Mouse (Mus musculus): ENCODE data around the gene S1pr3.

Gene S1pr3

DNA sequence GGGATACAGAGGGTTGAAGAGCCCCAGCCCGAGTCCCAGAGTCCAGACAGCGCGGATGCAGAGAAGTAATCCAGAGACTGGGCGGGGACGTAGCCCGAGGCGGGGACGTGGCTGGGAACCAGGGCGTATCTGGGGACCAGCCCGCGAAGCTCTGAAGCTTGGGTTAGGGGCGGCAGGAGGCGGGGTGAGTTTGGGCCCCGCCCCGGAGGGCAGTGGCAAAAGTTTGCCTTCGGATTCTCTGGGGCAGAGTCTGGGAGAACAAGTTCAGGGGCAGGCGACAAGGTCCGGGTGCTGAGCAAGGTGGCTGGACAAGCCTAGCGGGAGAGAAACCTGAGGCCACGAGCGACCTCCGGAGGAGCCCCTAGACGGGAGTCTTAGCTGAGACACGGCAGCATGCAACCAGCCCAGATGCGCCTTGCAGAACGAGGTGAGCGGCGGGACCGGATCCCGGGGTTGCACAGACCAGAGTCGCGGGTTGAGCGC is at the start of gene S1pr3:
Gene S1pr3 (plus strand): TSS at position 121 of the 483 bp plus-strand sequence.
- no peak for DNase-seq

DNA sequence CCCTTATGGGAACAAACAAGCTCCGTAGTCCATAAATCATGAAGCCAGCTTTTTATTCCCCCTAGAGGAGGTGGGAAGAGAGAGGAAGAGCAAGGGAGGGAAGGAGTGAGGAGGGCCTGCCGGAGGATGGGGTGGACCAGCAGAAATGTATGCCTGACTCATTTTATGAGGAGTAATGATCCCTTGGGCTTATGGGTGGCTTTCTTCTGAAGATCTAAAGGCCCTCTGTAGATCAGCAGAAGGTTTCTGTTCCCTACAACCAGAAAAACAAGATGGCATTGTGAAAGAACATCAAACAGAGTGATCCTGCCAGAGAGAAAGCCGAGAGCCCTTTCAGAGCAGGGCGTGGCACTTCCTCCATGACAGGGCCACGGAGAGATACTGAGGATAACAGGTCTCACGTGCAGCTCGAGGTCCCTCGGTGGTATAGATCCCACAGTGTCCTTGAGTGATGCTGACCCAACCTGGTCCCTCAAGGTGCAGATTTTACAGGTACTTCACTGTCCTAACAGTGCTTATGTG is 47.9 kb upstream of the S1pr3 start:
- no peak for DNase-seq

DNA sequence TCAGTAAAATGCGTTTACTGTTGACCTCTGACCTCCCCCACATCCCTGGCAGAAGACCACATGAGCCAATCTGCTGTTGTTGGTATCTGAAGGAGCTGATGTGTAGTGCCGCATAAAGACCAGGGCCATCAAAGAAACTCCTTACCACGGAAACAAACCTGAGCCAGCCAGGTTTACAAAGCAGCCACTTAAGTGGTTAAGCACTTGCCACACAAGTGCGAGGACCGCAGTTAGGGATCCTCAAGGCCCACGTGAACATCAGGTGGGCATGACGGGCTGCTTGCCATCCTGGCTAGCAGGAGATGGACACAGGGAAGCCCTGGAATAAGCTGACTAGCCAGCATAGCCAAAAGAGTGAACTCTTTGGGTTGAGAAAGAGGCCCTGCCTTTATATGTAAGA is 45.0 kb upstream of the S1pr3 start:
- no peak for DNase-seq

- no peak for DNase-seq
Measured at GRCm38 (mm10) chr13:51363985-51364384, 44.5 kb upstream of the S1pr3 start.

GRCm38 (mm10) chr13:51365191-51365590 is 43.2 kb upstream of the S1pr3 start:
- no peak for DNase-seq

DNA sequence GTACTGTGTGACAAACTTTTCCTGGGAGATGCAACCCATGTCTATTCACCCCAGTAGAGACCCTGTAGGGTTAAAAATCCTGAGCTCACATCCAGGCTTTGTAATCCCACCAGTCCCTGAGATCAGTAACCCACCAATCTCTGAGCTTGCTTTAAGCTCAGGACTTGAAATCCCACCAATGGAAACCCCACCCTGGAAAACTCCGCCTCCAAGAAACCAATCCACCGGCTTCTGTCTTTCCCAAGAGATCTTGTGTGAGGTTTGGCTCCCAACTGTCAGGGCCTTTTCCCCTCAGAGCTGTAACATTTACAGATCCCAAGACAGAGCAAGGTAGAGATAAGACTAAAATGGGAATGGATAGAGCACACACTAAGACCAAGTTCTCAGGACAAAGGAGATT is 40.1 kb upstream of the S1pr3 start:
- DNase-seq, result no peak

DNA sequence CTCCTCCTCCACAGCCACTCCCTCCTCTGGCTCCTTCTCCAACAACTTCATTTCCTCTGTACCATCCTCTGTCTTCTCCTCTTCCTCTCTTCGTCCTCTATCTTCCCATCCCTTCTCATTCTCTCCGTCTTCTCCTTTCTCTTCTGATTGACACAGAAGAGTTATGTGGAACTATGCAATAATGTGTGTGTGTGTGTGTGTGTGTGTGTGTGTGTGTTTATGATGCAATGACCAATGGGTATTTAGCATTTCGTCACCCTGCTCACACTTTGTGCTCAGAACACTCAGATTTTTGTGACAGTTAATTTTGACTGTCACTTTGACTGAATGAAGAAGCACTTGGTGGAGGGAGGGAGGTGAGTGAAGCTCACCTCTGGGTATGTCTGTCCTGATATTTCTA is 39.1 kb upstream of the S1pr3 start:
- no peak for DNase-seq

- no peak for DNase-seq
Measured at GRCm38 (mm10) chr13:51373086-51373485, 35.4 kb upstream of the S1pr3 start.

DNA sequence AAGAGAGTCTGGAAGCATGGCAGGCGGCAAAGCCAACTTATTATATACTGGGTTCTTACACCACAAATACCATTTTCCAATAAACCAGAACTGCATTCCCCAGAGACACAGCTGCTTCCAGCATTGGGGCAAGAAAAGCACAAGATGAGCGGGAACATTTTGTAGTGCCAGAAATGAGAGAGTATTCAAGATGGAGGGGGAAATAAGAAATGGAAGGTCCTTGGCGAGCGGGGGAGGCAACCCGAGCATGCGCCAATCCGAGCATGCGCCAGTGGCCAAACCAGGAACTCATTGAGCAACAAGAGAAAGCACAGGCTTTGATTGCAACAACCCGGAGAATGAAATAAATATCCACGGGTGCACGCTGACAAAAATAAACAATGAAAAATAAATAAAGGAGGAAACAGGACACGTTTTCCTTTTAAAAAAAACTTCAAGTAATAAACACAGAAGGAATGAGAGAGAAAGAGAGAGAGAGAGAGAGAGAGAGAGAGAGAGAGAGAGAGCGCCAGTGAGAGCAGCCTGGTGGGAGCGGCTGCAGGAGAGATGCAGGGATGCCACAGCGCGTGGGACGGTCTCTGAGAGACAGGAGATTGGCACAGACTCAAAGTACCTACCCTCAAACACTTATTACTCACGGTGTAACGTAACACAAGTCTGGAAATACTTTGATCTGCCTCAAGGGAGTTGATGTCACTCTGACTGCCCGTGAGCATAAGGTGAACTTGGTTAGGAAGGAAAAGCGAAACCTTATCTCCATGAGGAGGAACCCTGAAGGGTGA is 34.2 kb upstream of the S1pr3 start:
- DNase-seq, result no peak

GRCm38 (mm10) chr13:51378126-51378525 is 30.3 kb upstream of the S1pr3 start:
- no peak for DNase-seq

DNA sequence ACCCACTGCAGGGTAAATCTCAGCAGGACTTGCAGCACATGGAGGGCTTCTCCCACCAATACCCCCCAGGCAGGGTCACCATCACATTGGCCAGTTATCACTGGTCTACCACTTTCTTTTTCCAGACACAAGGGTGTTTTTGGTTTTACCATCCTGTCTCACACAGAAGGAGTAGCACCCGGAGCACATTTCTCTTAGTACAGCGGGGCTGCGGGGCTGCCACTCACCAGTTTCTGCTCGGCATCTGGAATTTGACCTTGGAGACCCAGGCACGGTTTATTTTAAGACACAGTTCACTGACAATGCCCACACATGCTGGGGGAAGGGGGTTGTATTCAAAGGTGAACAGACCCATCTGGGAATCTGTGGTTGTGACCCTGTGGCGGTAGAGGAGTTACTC is 28.8 kb upstream of the S1pr3 start:
- DNase-seq, result no peak

GRCm38 (mm10) chr13:51381498-51381897 is 26.9 kb upstream of the S1pr3 start:
- no peak for DNase-seq

DNA sequence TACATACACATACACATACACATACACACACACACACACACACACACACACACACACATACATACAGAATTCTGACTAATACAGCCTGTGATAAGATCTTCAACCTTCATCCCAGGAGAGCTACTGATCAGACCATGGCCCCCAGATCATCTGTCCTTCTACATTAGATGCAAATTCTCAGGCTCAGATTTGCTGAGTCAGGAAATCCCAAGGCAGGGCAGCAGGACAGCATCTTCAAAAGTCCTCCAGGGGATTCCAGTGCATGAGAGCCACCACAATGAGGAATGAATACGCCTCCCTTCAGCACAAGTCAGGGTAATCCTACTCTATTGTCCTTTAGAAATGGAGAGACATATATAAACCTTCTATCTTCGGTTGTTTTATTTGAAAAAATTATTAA is 23.5 kb upstream of the S1pr3 start:
- DNase-seq, result no peak

DNA sequence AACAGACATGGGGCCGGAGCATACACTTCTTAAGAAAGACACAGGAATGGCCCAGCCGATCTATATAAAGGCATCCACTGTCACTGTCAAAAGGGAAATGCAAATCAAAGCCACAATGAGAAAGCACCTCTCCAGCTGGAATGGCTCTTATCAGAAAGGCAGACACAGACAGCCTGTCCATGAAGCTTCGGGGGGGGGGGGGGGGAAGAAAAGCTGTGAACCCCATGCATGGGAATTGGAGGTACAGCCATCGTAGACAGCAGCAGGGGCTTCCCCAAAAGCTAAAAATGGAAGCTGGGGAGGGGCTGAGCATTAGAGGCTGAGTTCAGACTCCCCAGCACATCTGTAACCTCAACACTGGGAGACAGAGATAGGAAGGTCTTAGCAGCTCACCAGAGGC is 20.5 kb upstream of the S1pr3 start:
- no peak for DNase-seq

- no peak for DNase-seq
Measured at GRCm38 (mm10) chr13:51390398-51390797, 18.0 kb upstream of the S1pr3 start.

DNA sequence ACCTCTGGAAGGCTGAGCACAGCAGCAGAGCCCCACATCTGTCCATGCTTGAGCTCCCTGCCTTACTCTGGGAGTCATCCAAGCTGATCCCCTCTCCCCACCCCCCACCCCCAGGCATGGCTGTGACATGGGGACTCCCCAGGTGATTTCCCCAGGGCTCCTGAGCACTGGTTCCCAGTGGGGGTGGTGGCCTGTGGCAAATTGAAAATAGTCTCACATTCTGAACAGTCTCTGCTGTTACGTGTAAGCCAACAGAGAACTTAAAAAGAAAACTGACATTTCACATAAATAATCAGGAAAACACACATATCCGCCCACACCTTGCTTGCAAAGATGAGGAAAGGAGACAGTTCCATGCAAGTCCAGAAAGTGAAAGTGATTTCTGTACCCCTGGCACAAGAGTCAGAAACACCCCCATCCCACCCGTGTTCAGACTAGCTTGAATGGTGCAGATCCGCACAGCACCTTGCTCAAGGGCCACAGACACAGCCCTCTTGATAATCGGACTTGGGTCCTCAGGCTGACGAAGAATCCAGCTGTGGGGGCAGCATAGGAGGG is 17.0 kb upstream of the S1pr3 start:
- DNase-seq, result no peak

DNA sequence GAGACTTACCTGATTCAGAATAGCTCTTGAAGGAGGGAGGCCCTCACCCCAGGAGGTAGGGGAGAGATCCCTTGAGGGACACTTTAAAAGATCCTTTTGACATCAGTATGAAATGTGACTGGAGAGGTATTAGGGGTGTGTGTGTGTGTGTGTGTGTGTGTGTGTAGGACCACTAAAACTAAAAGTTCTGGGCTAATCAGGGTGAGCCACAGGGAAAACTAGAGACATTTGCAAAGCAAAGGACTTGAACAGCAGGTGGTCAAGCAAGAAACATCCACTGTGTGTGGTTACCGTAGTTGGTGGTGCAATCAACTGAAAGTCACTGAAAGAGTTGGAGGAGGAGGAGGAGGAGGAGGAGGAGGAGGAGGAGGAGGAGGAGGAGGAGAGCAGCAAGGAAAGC is 16.2 kb upstream of the S1pr3 start:
- no peak for DNase-seq

- DNase-seq, result no peak
Measured at GRCm38 (mm10) chr13:51397861-51398260, 10.6 kb upstream of the S1pr3 start.

DNA sequence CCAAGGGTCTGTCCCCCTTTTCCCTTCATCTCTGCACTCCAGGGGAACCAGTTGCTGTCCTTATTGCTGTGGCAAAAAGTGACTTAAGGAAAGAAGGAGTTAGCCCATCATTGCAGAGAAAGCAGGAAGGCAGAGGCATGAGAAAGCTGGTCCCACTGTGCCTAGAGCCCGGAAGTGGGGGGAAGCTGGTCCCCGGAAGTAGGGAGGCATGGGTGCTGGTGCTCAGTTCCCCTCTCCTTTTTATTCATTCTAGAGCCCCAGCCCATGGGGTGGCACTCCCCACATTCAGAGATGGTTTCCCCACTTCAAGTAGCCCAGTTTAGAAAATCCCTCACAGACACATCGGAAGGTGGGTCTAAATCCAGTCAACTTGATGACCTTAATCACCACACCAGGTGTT is 8.9 kb upstream of the S1pr3 start:
- DNase-seq, result no peak

DNA sequence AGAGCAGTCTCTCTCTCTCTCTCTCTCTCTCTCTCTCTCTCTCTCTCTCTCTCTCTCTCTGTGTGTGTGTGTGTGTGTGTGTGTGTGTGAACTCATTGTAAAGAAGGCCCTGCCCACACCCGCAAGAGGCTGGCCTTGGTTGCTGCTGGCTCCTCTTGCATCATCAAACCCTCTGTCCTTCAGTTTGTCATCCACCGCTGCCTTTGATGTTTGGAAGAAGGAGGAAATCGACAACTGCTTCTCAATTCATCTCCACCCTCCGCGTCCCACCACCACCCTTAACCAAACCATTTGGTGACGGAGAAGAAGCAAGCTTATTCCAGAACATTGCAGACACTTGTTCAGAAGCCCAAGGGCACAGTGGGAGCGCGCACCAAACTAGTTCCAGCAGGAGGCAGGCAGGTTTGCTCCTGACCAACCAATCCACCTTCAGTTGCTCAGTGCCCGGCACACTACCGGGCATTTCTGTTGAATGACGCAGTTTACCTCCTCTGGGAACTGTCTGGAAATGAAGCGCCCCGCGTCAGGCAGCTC is 8.2 kb upstream of the S1pr3 start:
- DNase-seq, result no peak

GRCm38 (mm10) chr13:51400736-51401501 is 7.5 kb upstream of the S1pr3 start:
- no peak for DNase-seq

GRCm38 (mm10) chr13:51404566-51404965 is 3.9 kb upstream of the S1pr3 start:
- no peak for DNase-seq

GRCm38 (mm10) chr13:51405731-51406320 is 2.6 kb upstream of the S1pr3 start:
- no peak for DNase-seq

Data from cerebellum, adult 18-20 months (tissue).